Mouse (Mus musculus) gastrocnemius, postnatal 14 days (tissue): ENCODE results near the gene Serpinb3b. TPM values are rescaled to one million over a fixed set of nuclear protein-coding genes. Genes with fewer than 3 reads are reported as not detected.
"Not testable (repeated sequence)": the region's sequence is repeated elsewhere in the genome, so short reads cannot be mapped to it uniquely, and the experiment has no call there.

ENCODE experiments used
- DNase-seq: peaks from one replicate; pipeline ENCODE4 v3.0.0; 2021; ENCODE audit warnings: mixed read lengths
- intact Hi-C: fragments of 180-260 bp; cut with DNase I; formaldehyde crosslinking; loops from one replicate; pipeline ENCODE4 v1.15.1; 2025; ENCODE audit warnings: low total_unique reads
- long read RNA-seq, 2 experiments: library from polyadenylated mRNA; stranded (forward); transcript quantifications; one replicate each; pipeline ENCODE4 v2.0.0; 2021
- total RNA-seq, 2 experiments: library from RNA; stranded (reverse); gene quantifications; 2 replicates each; pipeline ENCODE4 v1.2.3; 2021

The Serpinb3b gene
- total RNA-seq: not detected
- long read RNA-seq, experiment 1: 0 reads
- long read RNA-seq, experiment 2: 0 reads

DNA sequence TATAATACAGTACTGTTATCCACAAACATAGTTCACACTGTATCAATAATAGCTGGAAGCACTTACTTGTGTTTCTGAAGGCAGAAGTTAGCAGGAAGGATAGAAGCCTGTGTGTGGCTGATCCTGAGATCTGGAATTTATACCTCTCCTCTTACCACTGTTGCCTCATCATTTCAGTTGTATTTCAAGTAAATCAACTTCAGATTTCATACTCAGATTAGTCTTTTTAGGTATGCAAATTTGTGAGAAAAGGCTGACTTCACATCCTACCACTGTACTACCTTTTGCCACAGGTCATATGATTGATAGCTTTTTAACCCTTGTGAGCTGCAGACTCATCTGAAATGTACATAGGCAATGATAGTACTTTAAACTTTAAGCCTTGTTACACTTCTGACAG lies at the start of gene Serpinb3b, which contains the start of gene Serpinb3c:
TSS of gene Serpinb3b (minus strand) at position 101 of the 400 bp plus-strand sequence.
TSS of gene Serpinb3c (minus strand) at position 111 of the 400 bp plus-strand sequence.
- intact Hi-C loops: not testable (repeated sequence)

GRCm38 (mm10) chr1:107243170-107243569 lies 35.0 kb downstream of the Serpinb3b start:
- intact Hi-C loops, DNase-seq: not testable (repeated sequence)

More for the DNA sequence above, at the start of gene Serpinb3b, which contains the start of gene Serpinb3c:
- not testable (repeated sequence) for DNase-seq

DNA sequence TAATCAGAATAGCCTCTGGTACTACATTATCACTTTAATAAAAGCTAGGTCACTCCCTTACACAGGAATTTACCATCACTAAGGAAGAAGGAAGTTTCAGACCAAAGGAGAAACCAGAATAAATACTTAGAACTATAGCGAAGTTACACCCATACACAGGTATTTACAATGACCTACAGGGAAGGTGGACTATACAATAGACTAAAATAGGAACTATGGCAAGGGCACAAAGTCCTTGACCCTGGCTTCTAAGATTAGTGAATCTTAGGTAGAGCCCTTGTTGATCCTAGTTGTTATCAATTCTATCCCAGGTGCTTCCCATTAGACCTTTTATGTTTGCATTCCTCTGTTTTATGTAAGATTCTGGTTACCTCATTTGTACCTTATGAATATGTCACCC lies 60.9 kb downstream of the Serpinb3b start:
- intact Hi-C loops, DNase-seq: not testable (repeated sequence)

GRCm38 (mm10) chr1:107127453-107127852 lies 150.7 kb downstream of the Serpinb3b start:
- intact Hi-C loops, DNase-seq: not testable (repeated sequence)

Other genes starting within 250 kb of the Serpinb3b start
- not detected for gene Serpinb3a, start 226.1 kb downstream of the Serpinb3b start, total RNA-seq
- not detected for gene Serpinb3d, start 194.9 kb downstream of the Serpinb3b start, total RNA-seq
- not detected for gene Serpinb3c, start within 50 bp of the Serpinb3b start, total RNA-seq
- gene Serpinb11, start 82.8 kb upstream of the Serpinb3b start, total RNA-seq: not detected
- gene Serpinb7, start 121.3 kb upstream of the Serpinb3b start, total RNA-seq: not detected
- gene Serpinb2, start 233.1 kb upstream of the Serpinb3b start, total RNA-seq: not detected